Mouse (Mus musculus) left cerebral cortex, adult 9 months (tissue): ENCODE measurements at regions not wholly inside any gene's neighbourhood (a gene's known extent, or its start where the extent isn't known, plus 50 kb on each side); places are given as distances from the start of the nearest gene placed in this dataset.

ENCODE experiments used
- DNase-seq, 2 experiments: peaks; one replicate each; pipeline ENCODE4 v3.0.0; 2022; ENCODE audit warnings: low spot score in 2 of 2

DNA sequence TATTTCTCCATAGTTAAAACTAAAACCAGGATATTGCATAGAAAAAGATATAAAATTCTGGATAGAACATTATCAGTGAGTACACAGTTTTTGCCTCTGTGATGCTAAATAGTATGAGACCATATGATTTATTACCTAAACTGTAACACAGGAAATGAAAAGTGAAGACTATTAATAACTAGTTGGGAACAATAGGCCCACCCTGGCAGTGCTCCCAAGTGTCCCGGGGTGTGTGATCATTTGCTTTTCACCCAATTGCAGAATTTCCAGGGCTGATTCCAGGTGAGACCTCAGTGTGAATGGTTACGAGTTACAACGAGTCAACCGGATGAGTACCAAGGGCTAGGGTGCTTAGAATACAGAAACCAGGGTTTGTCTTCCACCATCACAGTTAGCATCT, 172.6 kb upstream of the Tars start:
- no peak for DNase-seq

DNA sequence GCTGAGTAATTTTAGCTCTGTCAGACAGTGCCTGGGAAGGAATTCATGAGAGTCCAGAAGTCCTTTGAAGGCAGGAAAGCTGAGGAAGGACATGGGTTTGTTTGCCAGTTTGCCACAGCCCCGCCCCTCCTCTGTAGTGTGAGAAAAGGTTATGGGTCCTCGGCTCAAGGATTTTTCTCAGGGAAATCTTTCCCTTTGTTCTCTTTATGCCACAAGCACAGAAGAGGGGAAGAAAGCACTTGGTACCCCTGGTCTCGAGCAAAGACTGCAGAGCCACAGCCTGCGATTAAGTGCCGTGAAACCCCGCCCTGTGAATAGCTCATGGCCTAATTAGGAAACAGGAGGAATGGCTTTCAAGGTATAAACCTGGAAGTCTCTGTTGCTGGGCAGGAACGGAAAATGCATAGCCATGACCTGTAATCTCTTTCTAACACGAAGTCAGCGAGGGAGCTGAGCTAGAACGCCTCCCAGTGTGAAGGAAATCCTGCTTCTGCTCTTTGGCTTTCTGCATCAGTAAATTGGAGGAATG, 166.1 kb upstream of the Tars start:
- DNase-seq = no peak

DNA sequence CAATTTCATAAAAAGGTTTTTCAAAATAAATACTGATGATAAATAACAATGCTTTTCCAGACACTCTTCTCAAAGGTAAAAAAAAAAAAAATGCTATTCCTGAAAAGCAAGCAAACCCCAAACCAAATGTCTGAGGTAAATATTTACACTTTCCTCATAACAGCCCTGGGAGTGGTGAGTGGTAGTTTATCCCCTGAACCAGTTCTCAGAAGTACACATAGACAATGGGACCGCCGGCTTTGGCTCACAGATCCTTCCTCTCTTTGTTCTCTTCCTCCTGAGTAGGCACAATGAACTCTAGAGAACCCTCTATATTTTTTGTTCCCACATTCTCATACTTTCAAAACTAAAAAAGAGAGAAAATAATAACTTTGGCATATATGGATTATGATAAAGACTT, 153.1 kb upstream of the Tars start:
- no peak for DNase-seq

DNA sequence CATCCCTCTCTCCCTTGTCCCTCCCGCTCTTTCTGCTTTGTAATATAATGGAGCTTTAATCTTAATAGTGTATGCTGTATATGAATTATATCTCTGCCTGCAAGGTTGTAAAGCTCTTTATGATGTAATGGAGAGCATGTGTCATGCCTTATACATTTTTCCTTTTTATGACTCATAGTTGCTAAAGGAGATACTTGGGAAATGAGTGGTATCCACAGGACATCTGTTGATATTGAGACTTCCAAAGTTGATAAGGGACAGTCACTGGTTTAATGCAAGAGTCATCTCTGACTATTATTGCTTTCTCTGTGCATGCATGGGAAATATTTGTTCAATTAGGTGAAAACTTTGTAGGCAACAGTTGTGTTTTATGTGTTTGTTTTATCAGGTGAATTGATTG, 152.6 kb upstream of the Tars start:
- no peak for DNase-seq

DNA sequence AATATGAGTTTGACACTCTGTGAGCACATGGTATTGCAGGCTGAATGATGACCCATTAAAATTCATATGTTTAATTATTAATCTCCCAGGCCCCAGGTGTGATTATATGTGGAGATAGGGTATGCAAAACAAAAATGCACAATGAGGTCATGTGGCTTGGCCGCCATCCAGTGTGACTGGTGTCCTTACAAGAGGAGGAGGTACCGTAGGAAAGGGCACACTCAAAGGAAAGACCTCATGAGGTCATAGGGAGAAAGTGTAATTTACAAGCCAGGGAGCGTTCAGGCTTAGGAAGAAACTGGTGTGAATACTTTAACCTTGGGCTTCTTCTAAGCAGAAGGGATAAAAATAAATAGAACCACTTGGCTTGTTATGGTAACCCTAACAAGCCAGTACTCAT, 140.0 kb upstream of the Tars start:
- DNase-seq = no peak

DNA sequence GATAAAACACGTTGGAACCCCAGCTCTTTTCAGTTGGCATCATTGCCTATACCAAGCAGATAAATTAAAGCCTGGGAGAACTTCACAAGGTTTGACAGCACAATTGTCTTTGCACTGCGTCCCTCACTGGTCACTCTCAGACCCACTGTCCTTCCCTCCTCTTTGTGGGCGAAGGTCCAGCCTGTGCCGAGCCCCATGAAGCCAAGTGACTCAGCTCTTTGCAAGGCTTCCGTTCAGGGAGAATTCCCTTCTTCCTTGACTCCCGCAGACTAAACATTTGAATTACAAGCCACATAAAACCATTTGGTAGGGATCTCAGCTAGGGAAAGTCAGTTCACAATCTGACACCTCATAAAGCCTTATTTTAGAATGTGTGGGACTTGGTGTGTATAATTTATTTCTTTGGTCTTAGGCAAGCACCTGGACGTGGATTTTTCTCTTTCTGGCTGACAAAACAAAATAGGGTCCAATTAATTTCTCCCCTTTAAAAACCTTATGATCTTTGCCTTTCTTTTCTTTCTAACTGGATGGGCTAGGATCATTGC, 136.7 kb upstream of the Tars start:
- no peak for DNase-seq

DNA sequence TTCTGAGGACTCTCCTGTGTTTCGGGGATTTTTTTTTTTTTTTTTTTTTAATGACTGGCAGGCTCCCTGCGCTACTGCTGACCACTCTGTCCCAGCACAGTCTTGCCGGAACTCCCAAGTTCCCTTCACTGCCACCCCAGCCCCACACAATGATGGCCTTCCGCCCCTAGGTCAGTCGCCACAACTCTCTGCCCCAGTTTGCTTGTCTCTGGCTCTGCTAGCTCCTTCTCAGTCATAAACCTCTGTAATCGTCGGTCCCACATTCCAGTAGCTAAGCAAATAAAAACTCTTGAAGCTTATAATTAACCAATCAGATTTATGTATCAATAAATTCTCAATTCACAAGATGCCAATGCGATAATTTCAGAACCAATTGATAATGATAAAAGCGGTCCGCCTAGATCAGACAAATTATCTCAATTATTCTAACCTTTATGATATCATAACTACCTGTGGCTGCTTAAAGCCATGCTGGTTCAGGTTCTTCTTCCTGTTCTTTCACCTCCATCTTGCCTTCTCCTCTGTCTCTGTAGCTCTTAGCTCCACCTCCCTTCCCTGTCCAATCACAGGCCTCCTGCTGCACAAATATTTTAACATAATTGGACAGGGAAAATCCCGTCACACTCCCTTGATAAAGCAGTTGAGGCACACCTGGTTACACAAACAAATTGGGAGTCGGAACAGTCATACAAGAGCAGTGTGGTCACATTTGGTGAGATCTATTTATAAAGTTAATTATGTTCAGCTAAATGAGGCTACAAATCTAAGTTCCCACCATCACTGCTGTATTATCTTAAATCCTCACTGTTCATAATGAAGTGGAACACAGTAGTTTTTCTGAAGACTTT, 135.2 kb upstream of the Tars start:
- no peak for DNase-seq

DNA sequence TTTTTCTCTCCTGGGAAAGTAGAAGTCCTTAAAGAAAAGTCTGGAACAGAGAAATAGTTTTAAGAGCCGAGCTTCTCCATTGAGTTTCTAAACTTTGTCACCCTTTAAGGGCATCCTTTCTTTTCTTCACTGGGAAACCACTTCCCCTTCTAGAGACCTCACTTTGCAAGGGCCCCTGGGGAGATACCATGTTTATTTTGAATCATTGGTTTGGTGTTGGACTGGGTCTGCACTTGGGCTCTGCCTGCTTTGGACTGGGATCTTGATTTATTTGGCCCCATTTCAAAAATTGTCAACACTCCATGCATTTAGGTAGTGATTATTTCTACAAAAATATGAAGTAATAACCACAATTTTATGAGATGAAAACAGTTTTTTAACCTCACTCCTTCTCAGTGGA, 134.2 kb upstream of the Tars start:
- DNase-seq = no peak

DNA sequence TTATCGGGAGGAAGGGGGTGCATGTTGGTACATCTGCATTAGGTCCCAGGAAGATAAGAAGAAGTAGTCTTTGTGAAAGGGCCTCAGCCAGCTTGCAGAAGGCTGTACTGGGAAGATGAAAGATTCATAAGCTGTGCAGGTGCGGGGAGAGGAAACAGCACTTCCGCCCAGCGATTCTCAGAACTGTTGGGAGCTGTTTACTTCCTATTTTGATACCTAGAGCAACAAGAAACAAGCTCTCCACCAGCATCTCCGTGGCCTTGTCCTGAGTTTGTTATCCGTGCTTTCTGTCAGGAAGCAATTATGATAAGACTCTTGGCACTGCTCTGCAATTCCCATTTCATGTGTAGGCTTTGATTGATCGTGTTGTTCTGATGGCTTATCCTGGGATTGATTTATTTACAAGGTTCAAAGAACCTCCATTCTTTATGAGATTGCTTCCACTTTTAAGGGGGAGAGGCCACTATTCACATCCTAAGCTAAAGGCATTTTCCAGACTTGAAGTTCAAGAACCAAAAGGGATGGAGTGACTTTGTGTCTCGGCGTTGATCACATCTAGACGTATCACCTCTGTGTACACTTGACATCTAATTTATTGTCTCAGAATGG, 133.6 kb upstream of the Tars start:
- DNase-seq = no peak

DNA sequence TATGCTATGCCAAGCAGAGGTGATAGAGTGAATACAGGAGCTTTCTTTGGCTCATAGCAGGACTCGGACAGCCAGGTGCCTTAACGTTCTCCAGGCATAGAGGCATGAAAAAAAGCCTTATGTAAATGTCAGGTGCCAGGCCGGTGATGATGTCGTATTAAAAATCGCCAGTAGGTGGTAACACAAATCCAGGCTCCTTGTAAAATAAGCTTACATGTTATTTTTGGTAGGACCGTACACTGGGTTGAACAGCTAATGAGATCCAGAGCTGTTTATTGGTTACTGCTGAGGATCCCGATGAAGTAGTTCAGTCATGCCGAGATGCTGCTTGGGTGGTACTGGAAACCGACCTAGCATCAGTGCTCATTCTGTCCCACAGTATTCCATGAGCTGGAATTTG, 133.1 kb upstream of the Tars start:
- no peak for DNase-seq

DNA sequence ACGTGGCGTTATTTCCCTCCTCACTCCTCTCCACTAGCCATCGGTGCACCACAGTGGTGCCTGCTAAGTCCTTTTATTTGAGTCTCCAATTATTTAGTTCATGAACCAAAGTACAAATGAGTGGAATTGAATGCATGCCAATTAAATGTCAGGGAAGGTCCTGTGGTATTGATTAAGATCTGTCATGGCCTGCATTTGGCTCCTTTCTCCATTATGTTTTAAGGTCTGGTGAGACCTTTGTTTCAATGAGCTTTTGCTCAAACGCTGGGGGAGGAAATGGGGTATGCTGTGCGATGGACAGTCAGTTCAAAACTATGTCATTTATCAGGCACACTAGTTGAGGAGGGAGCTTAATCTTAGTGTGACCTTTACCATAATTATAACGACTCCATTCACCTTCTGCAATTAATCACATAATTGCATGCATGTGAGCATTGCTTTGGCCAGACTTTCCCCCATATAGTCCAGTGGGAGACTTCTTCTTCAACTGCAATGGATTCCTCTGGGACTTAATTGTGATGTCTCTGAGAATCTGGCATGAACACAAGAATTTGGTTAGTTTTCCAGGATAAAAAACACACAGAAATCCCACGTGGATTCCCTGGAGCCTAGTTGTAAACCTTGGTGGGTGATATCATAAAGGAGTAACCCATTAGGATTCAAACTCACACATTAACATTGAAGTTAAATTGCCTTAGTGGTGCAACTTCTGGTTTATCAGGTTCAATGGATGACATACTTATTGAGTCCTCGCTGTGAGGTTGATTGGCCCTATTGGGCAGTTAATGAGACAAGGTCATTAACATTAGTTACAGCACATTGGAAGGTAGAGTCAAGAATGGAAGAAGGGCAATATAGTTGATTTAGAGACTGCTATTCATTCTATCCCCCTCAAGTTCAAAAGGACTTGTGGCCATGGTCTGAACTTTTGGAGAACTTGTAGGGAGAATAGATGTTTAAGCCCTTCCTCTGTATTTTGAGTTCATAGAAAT, 130.7 kb upstream of the Tars start:
- no peak for DNase-seq

DNA sequence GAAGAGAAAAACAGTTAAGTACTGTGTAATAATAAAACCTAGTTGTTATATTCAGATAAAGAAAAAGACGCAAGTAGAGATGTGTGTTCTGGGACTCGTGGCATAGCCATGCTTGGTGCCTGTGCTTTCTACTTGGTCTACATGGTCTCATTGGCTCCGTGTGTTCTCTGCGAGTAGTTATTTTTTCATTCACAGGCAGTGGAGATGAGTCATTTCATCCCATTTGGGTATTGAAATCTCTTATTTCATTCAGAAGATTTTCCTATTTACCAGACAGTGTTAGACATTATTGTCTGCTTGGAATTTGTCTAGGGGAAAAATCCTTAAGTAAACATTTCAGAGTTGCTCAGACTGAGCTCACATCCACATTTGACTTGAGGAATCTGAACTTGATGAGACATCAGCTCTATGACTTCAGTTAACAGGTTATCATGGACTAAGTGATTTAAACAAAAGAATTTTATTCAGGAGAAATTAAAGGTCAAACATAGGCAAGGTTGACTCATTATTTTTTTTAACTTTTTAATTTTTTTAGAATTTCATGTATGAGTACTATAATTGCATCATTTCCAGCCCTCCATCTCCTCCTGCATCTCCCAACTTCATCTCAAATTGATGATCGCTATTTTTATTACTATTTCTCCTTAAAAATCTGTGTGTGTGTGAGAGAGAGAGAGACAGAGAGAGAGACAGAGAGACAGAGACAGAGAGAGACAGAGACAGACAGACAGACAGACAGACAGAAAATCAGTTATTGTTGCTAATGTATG, 125.1 kb upstream of the Tars start:
- DNase-seq = no peak

DNA sequence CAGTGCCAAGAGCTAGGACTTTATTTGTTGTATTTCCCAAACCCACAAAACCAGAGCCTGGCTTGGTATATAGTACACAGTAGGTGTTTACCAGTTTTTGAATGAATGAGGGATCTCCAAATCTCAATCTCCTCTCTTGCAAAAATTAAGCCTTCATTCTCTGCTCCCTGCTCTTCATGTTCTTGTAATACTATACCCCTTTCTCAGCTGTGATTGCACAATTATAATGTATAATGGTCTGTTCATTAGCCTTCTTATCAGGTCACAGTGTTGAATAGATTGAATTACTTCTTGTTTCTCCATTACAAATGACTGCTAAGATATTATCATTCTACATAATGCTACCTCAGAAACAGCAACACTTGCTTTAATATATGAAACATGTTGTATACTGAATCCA, 119.1 kb upstream of the Tars start:
- DNase-seq = no peak

DNA sequence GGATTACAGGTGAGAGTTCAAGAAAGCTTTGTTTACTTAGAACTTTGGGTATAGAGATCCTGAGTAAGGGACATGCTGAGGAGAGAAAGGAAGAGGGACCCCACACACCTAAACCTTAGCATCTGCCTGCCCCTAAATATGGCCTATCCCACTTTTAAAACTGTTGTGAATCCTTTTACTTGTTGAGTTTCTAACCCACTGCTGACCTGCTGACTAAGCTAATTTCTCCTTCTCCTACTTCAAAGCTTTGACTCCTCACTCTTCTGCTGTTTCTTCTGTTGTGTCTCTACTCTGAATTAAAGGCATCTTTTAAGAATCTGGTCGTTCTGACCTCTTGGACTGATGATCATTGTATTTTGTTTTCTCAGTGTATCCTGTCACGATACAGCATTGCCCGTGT, 118.4 kb upstream of the Tars start:
- DNase-seq = no peak

DNA sequence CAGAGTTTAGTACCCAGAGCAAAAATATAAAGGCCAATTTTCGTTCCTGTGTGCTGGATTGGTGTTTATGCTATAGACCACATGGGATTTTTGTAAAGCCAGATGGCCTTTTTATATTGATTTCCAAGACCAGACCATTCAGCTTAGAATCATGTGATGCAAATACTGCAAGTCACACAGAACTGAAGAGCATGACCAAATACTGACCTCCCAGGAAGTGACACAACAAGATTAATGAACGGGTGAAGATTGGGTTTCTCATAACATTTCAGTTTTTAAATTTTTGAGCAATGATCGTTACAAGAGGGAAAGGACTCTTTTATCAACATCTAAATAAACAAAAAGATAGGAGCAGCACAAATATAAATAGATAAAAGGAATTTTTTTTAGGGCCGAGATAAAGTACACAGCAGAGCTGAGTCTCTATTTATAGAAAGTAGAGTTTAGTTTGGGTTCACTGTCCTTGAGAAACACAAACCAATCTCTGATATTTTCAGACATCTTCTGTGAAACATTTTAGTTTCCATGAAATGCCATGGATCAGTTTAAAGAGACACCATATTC, 105.7 kb upstream of the Tars start:
- DNase-seq = no peak

DNA sequence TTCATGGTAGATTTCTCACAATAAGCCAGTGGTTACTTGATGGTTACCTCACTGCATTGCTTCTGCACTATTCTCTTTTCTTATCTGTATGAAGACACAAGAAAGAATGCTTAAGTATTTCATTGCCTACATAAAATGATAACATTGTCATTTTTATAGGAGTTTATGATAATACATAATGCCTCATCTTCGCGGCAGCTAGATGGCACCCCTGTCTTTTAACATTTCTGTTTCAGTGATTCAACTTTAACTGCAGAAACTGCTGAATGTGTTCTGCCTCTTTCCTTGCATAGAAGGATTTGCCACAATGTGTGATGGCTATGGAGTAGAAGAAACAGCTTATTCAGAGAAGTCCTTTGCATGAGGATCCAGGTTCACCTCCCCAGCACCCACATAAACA, 97.0 kb upstream of the Tars start:
- no peak for DNase-seq

DNA sequence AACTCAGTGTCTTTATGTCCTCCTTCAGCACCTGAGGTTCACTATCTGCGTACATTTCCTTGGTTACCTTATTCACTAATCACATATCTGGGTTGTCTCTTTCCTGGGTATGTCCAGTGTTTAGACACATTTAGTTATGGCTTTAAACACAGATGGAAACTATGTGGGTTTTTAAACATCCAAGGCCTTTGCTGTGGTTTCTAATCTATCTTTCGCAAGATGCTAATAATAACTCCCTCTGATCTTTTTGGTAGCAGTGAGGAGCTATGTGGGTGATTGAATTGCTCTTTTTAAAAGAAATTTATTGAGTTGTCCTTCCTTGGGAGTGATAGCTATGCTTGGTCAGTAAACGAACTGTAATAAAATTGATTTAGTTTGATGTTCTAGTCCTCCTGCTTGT, 89.7 kb upstream of the Tars start:
- DNase-seq = no peak

DNA sequence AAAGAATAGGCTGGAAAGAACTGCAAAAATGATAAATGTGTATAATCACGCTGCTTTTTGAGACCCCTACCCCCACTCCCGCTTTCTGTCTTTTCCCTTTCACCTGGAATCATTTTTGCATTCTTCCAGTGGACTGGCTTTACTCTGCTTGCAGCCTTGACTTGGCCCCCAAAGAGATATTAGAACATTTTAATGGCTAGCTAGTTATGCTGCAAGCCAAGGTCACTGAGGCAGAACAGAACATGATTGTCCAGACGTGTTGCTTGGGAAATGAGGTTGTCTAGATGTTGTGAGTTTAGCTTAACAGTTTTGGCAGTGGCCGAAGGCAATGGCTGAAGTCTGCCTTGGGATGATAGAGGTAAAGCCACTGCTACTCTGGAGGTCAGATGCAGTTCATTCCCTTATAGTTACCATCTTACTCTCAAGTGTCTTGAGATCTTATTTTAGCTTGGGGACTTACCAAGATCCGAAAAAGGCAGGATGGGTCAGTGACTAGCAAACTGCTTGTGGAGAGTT, 87.9 kb upstream of the Tars start:
- DNase-seq = no peak

DNA sequence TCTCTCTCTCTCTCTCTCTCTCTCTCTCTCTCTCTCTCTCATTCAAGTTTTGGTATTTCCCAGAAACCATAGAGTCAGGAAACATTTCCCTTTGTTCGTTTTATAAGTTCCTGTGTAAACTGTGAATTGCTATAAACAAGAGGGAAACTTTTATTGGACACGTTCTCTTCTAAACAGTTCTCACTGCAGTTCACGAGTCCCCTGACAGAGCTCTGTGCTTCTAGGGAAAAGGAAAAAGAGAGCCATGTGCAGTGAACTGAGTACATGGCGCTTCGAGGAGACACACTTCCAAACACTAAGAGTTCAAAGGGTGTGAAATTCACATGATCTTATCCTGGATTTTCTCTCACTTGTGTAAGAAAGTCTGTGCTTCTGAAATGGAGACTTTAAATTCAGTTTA, 84.5 kb upstream of the Tars start:
- no peak for DNase-seq

DNA sequence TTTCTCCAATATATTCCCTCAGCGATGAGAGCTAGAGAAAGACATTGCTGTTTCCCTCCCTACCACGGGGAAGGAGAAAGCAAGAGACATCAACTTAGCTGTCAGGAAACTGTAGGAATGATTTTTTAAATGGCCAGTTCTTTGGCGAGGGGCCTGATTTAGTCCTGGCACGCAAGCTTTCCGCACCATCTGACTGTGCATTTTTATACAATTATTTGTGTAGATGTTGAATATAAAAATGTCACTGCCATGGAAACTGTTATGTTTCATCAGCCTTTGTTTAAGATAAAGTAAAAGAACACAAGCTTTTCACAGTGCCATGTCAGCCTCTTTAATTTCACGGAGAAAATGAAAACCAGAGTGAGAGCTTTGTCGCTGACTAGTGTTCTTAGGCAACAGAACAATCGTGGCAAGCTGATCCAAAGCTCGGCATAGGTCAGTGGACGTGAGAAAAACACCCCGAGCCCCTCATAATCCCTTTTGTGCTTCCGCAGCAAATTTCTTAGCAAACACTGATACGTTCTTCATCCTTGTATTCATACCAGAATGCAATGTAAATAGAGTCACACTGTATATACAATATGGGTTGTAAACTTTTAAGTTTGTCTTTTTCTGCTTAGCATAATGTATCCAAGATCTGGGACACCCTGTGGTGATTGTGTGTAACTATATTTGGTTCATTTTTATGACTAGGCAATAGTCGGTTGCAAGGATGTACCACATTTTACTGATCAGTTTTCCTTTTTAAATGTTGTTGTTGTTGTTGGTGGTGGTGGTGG, 79.9 kb upstream of the Tars start:
- DNase-seq = peak in 1 of 2 experiments; percentile 15
